ENCODE assay signal across 8 mouse cellular contexts in the genomic region with DNA sequence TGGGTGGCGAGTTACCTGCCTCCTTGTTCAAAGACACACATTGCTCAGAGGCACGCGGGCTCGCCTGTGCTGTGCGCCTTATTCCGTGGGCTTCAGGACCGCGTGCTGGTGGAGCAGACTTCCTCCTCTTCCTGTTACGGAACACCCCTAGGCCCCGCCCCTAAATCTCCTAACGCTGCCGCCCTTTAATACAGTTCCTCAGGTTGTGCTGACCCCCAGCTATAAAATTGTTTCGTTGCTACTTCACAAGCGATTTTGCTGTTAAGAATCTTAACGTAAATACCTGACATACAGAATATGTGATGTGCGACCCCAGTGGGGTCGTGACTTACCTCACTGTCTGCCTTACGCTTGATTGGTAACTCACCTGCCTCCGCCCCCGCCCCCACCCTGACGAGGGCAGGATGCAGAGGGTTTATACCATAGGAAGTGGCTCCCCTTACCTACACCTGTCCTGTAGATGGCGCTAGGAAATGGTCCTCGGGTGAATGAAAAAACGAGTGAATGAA. TPM values are rescaled to one million over a fixed set of nuclear protein-coding genes. Genes with fewer than 3 reads are reported as not detected.
DNase-seq lines count a peak whose midpoint lies in the region; ATAC-seq and TF ChIP-seq lines count a peak whose summit lies in the region.

No protein-coding gene starts in this region.

- H3K27ac ChIP-seq in heart, embryonic 11.5 days (ENCODE audit: low read depth, low read length), result no peak overlapping the region
- no peak overlapping the region for H3K27ac ChIP-seq in MEL (ENCODE audit: control insufficient read depth, low read depth, low read length)
- 0 out of 2 replicates have a peak overlapping the region, but pooled peaks have one; percentile 15 for H3K27ac ChIP-seq in forebrain, embryonic 10.5 days

- H3K4me2 ChIP-seq in heart, embryonic 11.5 days, result peak overlapping the region; percentile 69

- H3K9ac ChIP-seq in heart, embryonic 11.5 days (ENCODE audit: low read depth, low read length), result peak overlapping the region; percentile 46; the same call in 1 of the 2 replicates
- peak overlapping the region; percentile 61 for H3K9ac ChIP-seq in MEL (ENCODE audit: control insufficient read depth, low read depth, low read length, poor library complexity, severe bottlenecking)

- no peak for DNase-seq in heart, postnatal 4 days
- DNase-seq in MEL (ENCODE audit: low read depth, low spot score), result peak; percentile 84
- DNase-seq in forebrain, embryonic 10.5 days (ENCODE audit: extremely low spot score, low spot score), result no peak
- peak; percentile 52 for DNase-seq in kidney, postnatal 10 days
- DNase-seq in layer of hippocampus, postnatal 10 days (ENCODE audit: low spot score in 2 of 2), result no peak
- no peak for DNase-seq in cerebellum, postnatal 4 days (ENCODE audit: low spot score in 2 of 2)

- no peak for TF ChIP-seq EP300 in MEL (IDR thresholded peaks at IDR 0.05; ENCODE audit: low read depth in 1 of 2, low read length in 2 of 2)

- H3K27me3 ChIP-seq in heart, embryonic 11.5 days (ENCODE audit: control insufficient read depth, insufficient read depth, low read length), result no peaks in the 10 kb centered on the region
- H3K27me3 ChIP-seq in MEL (ENCODE audit: control insufficient read depth in 1 of 2, insufficient read depth in 2 of 2, low read length in 2 of 2), result no peaks in the 10 kb centered on the region
- no peaks in the 10 kb centered on the region; the same call in 1 of the 2 replicates for H3K27me3 ChIP-seq in forebrain, embryonic 10.5 days (ENCODE audit: poor library complexity, severe bottlenecking)
- H3K27me3 ChIP-seq in megakaryocyte, embryonic 14.5 days (replicated peaks), result peaks cover 82% of the 10 kb centered on the region

- H3K36me3 ChIP-seq in heart, embryonic 11.5 days (ENCODE audit: control insufficient read depth, insufficient read depth, low read length), result no peaks in the 10 kb centered on the region
- no peaks in the 10 kb centered on the region for H3K36me3 ChIP-seq in MEL (ENCODE audit: control insufficient read depth in 1 of 2, insufficient read depth in 2 of 2, low read length in 2 of 2)
- H3K36me3 ChIP-seq in forebrain, embryonic 10.5 days (replicated peaks), result no peaks in the 10 kb centered on the region
- H3K36me3 ChIP-seq in megakaryocyte, embryonic 14.5 days (replicated peaks; ENCODE audit: low read length), result no peaks in the 10 kb centered on the region

- peaks cover 3% of the 10 kb centered on the region; the same call in 1 of the 2 replicates for H3K4me1 ChIP-seq in heart, embryonic 11.5 days (ENCODE audit: control insufficient read depth, insufficient read depth, low read length)
- no peaks in the 10 kb centered on the region for H3K4me1 ChIP-seq in MEL (ENCODE audit: control insufficient read depth in 1 of 2, insufficient read depth in 2 of 2, low read length in 2 of 2)
- H3K4me1 ChIP-seq in forebrain, embryonic 10.5 days, result peaks cover 48% of the 10 kb centered on the region
- H3K4me1 ChIP-seq in megakaryocyte, embryonic 14.5 days, result peaks cover 8% of the 10 kb centered on the region

- no peaks in the 10 kb centered on the region; the same call in 1 of the 2 replicates for H3K79me2 ChIP-seq in MEL (ENCODE audit: control insufficient read depth, insufficient read depth, low read length, poor library complexity)

- 2% methylated on average over 24 of the region's 24 CpGs for WGBS in heart, embryonic 11.5 days (ENCODE audit: insufficient replicate concordance)
- 3% methylated on average over 24 of the region's 24 CpGs for WGBS in forebrain, embryonic 10.5 days

- no peak for TF ChIP-seq RAD21 in MEL (IDR thresholded peaks at IDR 0.05; ENCODE audit: low read depth, low read length)

- peak in 1 of 3 experiments; percentile 25; a peak in 1 of 6 replicates for TF ChIP-seq CTCF in MEL (IDR thresholded peaks at IDR 0.05 in 2 of 3, conservative IDR thresholded peaks at IDR 0.05 in 1 of 3; ENCODE audit: control insufficient read depth in 1 of 3, insufficient read depth in 1 of 3, low read depth in 2 of 3, low read length in 3 of 3, poor library complexity in 1 of 3, severe bottlenecking in 1 of 3)

- H3K9me3 ChIP-seq in heart, embryonic 11.5 days (replicated peaks; ENCODE audit: control insufficient read depth, low read length), result no peaks in the 10 kb centered on the region
- no peaks in the 10 kb centered on the region for H3K9me3 ChIP-seq in MEL (replicated peaks; ENCODE audit: insufficient read depth, low read length)
- H3K9me3 ChIP-seq in forebrain, embryonic 10.5 days, result peaks cover 5% of the 10 kb centered on the region; the same call in 1 of the 2 replicates
- peaks cover 21% of the 10 kb centered on the region for H3K9me3 ChIP-seq in megakaryocyte, embryonic 14.5 days

- H3K4me3 ChIP-seq in heart, embryonic 11.5 days (ENCODE audit: low read depth, low read length), result peak overlapping the region; percentile 31
- peak overlapping the region; percentile 29 to 66 for H3K4me3 ChIP-seq in MEL (ENCODE audit: control insufficient read depth in 1 of 2, insufficient read depth in 1 of 2, low read depth in 2 of 2, low read length in 2 of 2)
- H3K4me3 ChIP-seq in forebrain, embryonic 10.5 days, result peak overlapping the region; percentile 44
- H3K4me3 ChIP-seq in megakaryocyte, embryonic 14.5 days (replicated peaks), result peak overlapping the region; percentile 78

- peak in 1 of 2 experiments; percentile 79; a peak in 2 of 4 replicates for TF ChIP-seq POLR2A in MEL (IDR thresholded peaks at IDR 0.05; ENCODE audit: control insufficient read depth in 1 of 2, insufficient read depth in 1 of 2, low read depth in 1 of 2, low read length in 2 of 2, poor library complexity in 1 of 2)

- no peak for ATAC-seq in heart, embryonic 11.5 days (replicated peaks; ENCODE audit: insufficient number of reproducible peaks, low FRiP score, low TSS enrichment)

TF ChIP-seq in MEL, 35 proteins besides CTCF, POLR2A, EP300 and RAD21 (continues in another document):
- TF ChIP-seq CHD2 (IDR thresholded peaks at IDR 0.05; ENCODE audit: low read length) (no peak), ETS1 (IDR thresholded peaks at IDR 0.05; ENCODE audit: low read depth, low read length) (no peak), KAT2A (conservative IDR thresholded peaks at IDR 0.05; ENCODE audit: low read depth, low read length) (no peak), ZC3H11A (IDR thresholded peaks at IDR 0.05; ENCODE audit: low read depth, low read length) (no peak), NRF1 (IDR thresholded peaks at IDR 0.05; ENCODE audit: insufficient read depth, low read depth, low read length, poor library complexity, severe bottlenecking) (no peak), USF2 (IDR thresholded peaks at IDR 0.05; ENCODE audit: borderline replicate concordance in 1 of 2, insufficient read depth in 1 of 2, low read depth in 1 of 2, low read length in 2 of 2) (no peak), BHLHE40 (IDR thresholded peaks at IDR 0.05; ENCODE audit: borderline replicate concordance, low read depth, low read length) (no peak), POLR2AphosphoS2 (IDR thresholded peaks at IDR 0.05; ENCODE audit: low read length) (no peak), ZMIZ1 (IDR thresholded peaks at IDR 0.05; ENCODE audit: low read depth, low read length) (no peak), TCF12 (IDR thresholded peaks at IDR 0.05; ENCODE audit: low read depth, low read length) (no peak), MAX (IDR thresholded peaks at IDR 0.05; ENCODE audit: low read length) (peak; percentile 89), CHD1 (IDR thresholded peaks at IDR 0.05; ENCODE audit: low read depth, low read length) (no peak), MEF2A (IDR thresholded peaks at IDR 0.05; ENCODE audit: extremely low read depth, insufficient replicate concordance, low read depth, low read length, poor library complexity, severe bottlenecking) (no peak), ZKSCAN1 (IDR thresholded peaks at IDR 0.05; ENCODE audit: low read depth, low read length) (no peak), SMC3 (IDR thresholded peaks at IDR 0.05; ENCODE audit: low read depth, low read length) (no peak), GABPA (IDR thresholded peaks at IDR 0.05; ENCODE audit: low read depth, low read length) (no peak), SIN3A (IDR thresholded peaks at IDR 0.05; ENCODE audit: low read length) (no peak), MYB (IDR thresholded peaks at IDR 0.05; ENCODE audit: low read depth, low read length) (no peak), TBP (IDR thresholded peaks at IDR 0.05; ENCODE audit: low read depth, low read length) (peak; percentile 36; the same call in 1 of the 2 replicates), MYC (IDR thresholded peaks at IDR 0.05; ENCODE audit: low read depth, low read length) (peak; percentile 90), HCFC1 (IDR thresholded peaks at IDR 0.05; ENCODE audit: low read depth, low read length) (no peak), POLR2AphosphoS5 (IDR thresholded peaks at IDR 0.05; ENCODE audit: borderline replicate concordance, low read depth, low read length) (no peak), USF1 (IDR thresholded peaks at IDR 0.05; ENCODE audit: low read depth, low read length) (no peak), ELF1 (IDR thresholded peaks at IDR 0.05; ENCODE audit: low read depth, low read length) (peak; percentile 36; the same call in 1 of the 2 replicates), GATA1 (IDR thresholded peaks at IDR 0.05; ENCODE audit: low read depth, low read length) (no peak), ZNF384 (IDR thresholded peaks at IDR 0.05; ENCODE audit: low read depth, low read length) (no peak), MAZ (IDR thresholded peaks at IDR 0.05; ENCODE audit: low read depth, low read length) (no peak), RCOR1 (IDR thresholded peaks at IDR 0.05; ENCODE audit: low read depth, low read length) (no peak), MAFK (IDR thresholded peaks at IDR 0.05; ENCODE audit: borderline replicate concordance, low read depth, low read length) (no peak), UBTF (IDR thresholded peaks at IDR 0.05; ENCODE audit: borderline replicate concordance, insufficient read depth, low read depth, low read length) (no peak), JUND (IDR thresholded peaks at IDR 0.05; ENCODE audit: low read depth, low read length) (no peak), TAL1 (IDR thresholded peaks at IDR 0.05; ENCODE audit: low read length) (no peak)

RNA-seq across cellular contexts. Expression of a gene that starts 45.1 kb away (rescaled TPM):
- polyA plus RNA-seq in heart, embryonic 11.5 days (2014; fragmentation: Nextera tagmentation; extraction: Ambion mirVana), result 0.96 and 1.2 TPM in 2 replicates
- total RNA-seq in heart, postnatal 4 days (2021), result under 1 TPM; 0.50 to 0.83 TPM
- total RNA-seq in MEL (2012; rRNA removed), result 0.03 and 0.08 TPM in 2 replicates
- polyA plus RNA-seq in MEL (2012; ENCODE audit: insufficient read depth in 1 of 2, insufficient read length in 2 of 2, low read depth in 1 of 2, low replicate concordance in 2 of 2, missing spikeins in 1 of 2), result under 1 TPM in 1 of 2 experiments, not detected in 1; 0.01 TPM
- 9.0 and 11.0 TPM in 2 replicates for polyA plus RNA-seq in forebrain, embryonic 10.5 days (2016; fragmentation: Nextera tagmentation; extraction: Ambion mirVana)
- not detected in 2 replicates for polyA plus RNA-seq in megakaryocyte, embryonic 14.5 days (2012; ENCODE audit: insufficient read depth, low replicate concordance)
- 100 to 1,000 TPM; 174 to 175 TPM for total RNA-seq in layer of hippocampus, postnatal 10 days (2021)

Comparison
In these comparisons a context has a peak if more than half of its experiments do, and no peak if none do; other contexts are left out.
1. DNase-seq: peak in MEL (single experiment) and kidney, postnatal 10 days (single experiment); none in heart, postnatal 4 days (single experiment), forebrain, embryonic 10.5 days (single experiment), layer of hippocampus, postnatal 10 days (0 of 2) and cerebellum, postnatal 4 days (0 of 2).
2. Peak in every context shown above with its lines, with median percentiles within 50 percentile points of each other: H3K4me3 ChIP-seq.